Mouse (Mus musculus): ENCODE results near the gene Gga3.

Gene Gga3

GRCm38 (mm10) chr11:115552783-115553182 is 51.1 kb downstream of the Gga3 start:
- no peak for DNase-seq

- no peak for DNase-seq
Observed at GRCm38 (mm10) chr11:115543571-115543970, 60.3 kb downstream of the Gga3 start.

- DNase-seq: no peak
Observed at GRCm38 (mm10) chr11:115538045-115538444, 65.8 kb downstream of the Gga3 start.

- no peak for DNase-seq
Observed at GRCm38 (mm10) chr11:115536856-115537568, 66.8 kb downstream of the Gga3 start.

- peak; percentile 94 to 100 for DNase-seq
Observed at GRCm38 (mm10) chr11:115536038-115536681, 67.7 kb downstream of the Gga3 start, which contains the start of gene Sumo2. Gene Sumo2, minus strand, starts transcription at chr11:115536276.

GRCm38 (mm10) chr11:115535401-115536037 is 68.3 kb downstream of the Gga3 start:
- DNase-seq: peak; percentile 58 to 77

- DNase-seq: no peak
Observed at GRCm38 (mm10) chr11:115534759-115535371, 69.0 kb downstream of the Gga3 start.
